Mouse (Mus musculus): Measurements from ENCODE around the gene Dkc1.

DNA sequence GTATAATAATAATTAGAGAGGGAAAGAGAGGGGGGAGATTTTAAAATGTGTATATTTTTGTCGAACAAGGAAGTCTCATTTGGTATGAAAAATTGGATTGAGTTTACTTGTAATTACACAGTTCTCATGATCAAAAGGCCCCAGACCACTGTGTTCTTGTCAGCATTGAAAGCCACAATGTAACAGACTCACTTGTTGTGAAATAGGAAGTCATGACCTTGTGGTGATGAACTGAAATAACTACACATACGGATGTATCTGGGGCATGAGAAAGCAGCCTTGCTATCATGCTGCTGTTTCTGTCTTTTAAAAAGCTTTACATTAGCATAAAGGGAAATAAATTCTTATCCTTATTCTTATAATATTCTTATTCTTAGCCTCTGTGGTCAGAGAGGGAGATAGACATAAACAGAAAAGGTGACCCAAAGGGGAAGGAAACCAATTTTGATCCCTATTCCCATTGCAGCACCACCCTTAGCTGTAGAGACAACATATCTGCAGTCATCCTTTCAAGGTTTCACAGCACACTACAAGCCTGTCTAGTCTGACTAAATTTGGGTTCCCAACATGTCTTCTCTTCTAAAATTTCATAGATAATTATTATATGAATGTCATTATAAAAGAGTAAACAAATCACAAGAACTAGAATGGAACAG lies 39.4 kb upstream of the Dkc1 start:
- no peak for TF ChIP-seq POLR2A (IDR thresholded peaks at IDR 0.05; ENCODE audit: extremely low read depth, insufficient read depth, low read length)
- TF ChIP-seq CTCF (IDR thresholded peaks at IDR 0.05; ENCODE audit: low read depth, low read length): no peak
